Mouse (Mus musculus) kidney, adult 2 months (tissue): ENCODE data around the gene Tex29.

Experiments
- CTCF ChIP-seq: fragments of 200-500 bp; conservative IDR thresholded peaks from 2 replicates; pipeline ENCODE4 v1.5.1; 2011; ENCODE audit warnings: low read depth, mild to moderate bottlenecking, control low read depth, low read length, moderate library complexity, mixed read lengths; ENCODE audit not compliant: insufficient read depth, insufficient read length
- POLR2A ChIP-seq: fragments of 200-500 bp; IDR thresholded peaks from one replicate; pipeline ENCODE4 v1.6.1; 2011; ENCODE audit warnings: low read depth, low read length, control low read depth

DNA sequence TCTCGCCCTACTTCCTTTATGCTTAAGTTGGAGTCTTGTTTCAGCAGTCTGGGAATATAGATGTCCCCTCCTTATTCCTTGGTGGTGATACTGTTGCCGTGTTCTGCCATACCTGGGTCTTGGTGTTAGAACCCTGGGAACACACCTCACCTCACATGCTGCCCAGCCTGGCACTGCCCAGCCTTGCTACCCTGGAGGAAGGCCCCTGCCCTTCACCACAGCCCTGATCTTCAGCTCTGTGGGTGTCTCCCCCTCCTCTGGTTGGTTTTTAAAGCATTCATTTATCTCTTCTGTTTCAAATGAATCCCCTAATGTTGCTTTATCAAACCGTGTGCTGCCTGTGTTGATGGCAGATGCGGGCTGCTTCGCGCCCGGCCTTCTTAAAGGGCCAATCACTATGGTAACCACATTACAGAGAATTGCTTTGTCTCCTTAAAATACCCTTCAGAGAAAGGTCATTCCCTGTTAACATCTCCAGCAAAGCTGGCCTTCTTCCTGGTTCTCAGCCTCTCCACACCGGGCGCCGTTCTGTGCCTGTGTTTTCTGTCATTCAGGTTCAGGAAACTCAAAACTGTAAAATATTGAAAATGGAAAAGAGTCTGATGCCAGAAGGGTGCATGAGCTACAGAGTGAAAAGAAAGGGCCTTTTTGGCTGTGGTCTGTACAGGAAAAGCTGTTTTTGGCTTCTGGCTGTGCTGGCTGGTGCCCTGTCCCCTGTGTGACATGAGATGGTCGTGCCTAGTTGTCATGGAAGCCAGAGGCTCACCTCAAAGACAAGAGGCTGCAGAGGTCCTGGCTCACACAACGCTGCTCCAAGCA is 45.8 kb downstream of the Tex29 start:
- TF ChIP-seq CTCF, result no peak
- no peak for TF ChIP-seq POLR2A
